Mouse (Mus musculus) erythroblast, embryonic 14.5 days (primary cell): ENCODE measurements around the gene Arhgef28. TPM values are rescaled to one million over a fixed set of nuclear protein-coding genes. Genes with fewer than 3 reads are reported as not detected.
"Not testable (repeated sequence)": the region's sequence is repeated elsewhere in the genome, so short reads cannot be mapped to it uniquely, and the experiment has no call there.

Source experiments
- H3K27me3 ChIP-seq: 2 replicates; pipeline ENCODE4 v1.6.1; 2012; ENCODE audit warnings: inconsistent platforms; ENCODE audit not compliant: control insufficient read depth
- H3K36me3 ChIP-seq: 2 replicates; pipeline ENCODE4 v1.6.1; 2012; ENCODE audit warnings: mild to moderate bottlenecking, inconsistent platforms; ENCODE audit not compliant: control insufficient read depth
- H3K4me1 ChIP-seq: 2 replicates; pipeline ENCODE4 v1.6.1; 2012; ENCODE audit warnings: inconsistent platforms; ENCODE audit not compliant: control insufficient read depth
- H3K4me3 ChIP-seq: replicated peaks from 2 replicates; pipeline ENCODE3; 2012; ENCODE audit warnings: moderate library complexity, mild to moderate bottlenecking, inconsistent platforms
- H3K9me3 ChIP-seq: 2 replicates; pipeline ENCODE4 v1.6.1; 2012; ENCODE audit warnings: low read length, inconsistent platforms, mixed read lengths; ENCODE audit not compliant: control insufficient read depth
- GATA1 ChIP-seq: IDR thresholded peaks from 2 replicates; pipeline ENCODE4 v1.6.1; 2012; ENCODE audit warnings: low read length, inconsistent platforms, mixed read lengths
- TAL1 ChIP-seq: IDR thresholded peaks from 3 replicates; pipeline ENCODE4 v1.6.1; 2012; ENCODE audit warnings: low read length, inconsistent platforms, mixed read lengths
- polyA plus RNA-seq: library from polyadenylated mRNA; stranded (reverse); fragments of >175 nt; gene quantifications from 2 replicates; pipeline ENCODE4 v1.2.3, GENCODE M21; 2012

Gene Arhgef28
- polyA plus RNA-seq, 1 experiment, result 0.07 TPM

- no peaks in the 10 kb centered on the region for H3K9me3 ChIP-seq
- H3K4me3 ChIP-seq, result no peak overlapping the region
- H3K4me1 ChIP-seq, result no peaks in the 10 kb centered on the region; the same call in 1 of the 2 replicates
- no peaks in the 10 kb centered on the region for H3K27me3 ChIP-seq
- no peak for TF ChIP-seq TAL1
- no peak for TF ChIP-seq GATA1
- H3K36me3 ChIP-seq, result peaks cover 3% of the 10 kb centered on the region
Observed at GRCm38 (mm10) chr13:98111021-98111420, 95.2 kb downstream of the Arhgef28 start.

- not testable (repeated sequence) for H3K4me3 ChIP-seq, H3K4me1 ChIP-seq, H3K36me3 ChIP-seq, H3K9me3 ChIP-seq, H3K27me3 ChIP-seq
Observed at GRCm38 (mm10) chr13:98108481-98108880, 97.8 kb downstream of the Arhgef28 start.

GRCm38 (mm10) chr13:98107621-98108020 lies 98.6 kb downstream of the Arhgef28 start:
- Histone ChIP-seq H3K27me3 (no peaks in the 10 kb centered on the region), H3K36me3 (peaks cover under 1% of the 10 kb centered on the region), H3K4me1 (no peaks in the 10 kb centered on the region), H3K9me3 (no peaks in the 10 kb centered on the region), H3K4me3 (no peak overlapping the region)
- TF ChIP-seq TAL1, result no peak
- TF ChIP-seq GATA1, result no peak

- Histone ChIP-seq H3K27me3 (no peaks in the 10 kb centered on the region), H3K4me1 (peaks cover 20% of the 10 kb centered on the region), H3K36me3 (no peaks in the 10 kb centered on the region), H3K4me3 (no peak overlapping the region), H3K9me3 (no peaks in the 10 kb centered on the region)
- no peak for TF ChIP-seq GATA1
- TF ChIP-seq TAL1, result no peak
Observed at GRCm38 (mm10) chr13:98095966-98096365, 110.3 kb downstream of the Arhgef28 start.

GRCm38 (mm10) chr13:98094332-98094731 lies 111.9 kb downstream of the Arhgef28 start:
- Histone ChIP-seq H3K36me3 (no peaks in the 10 kb centered on the region), H3K4me1 (peaks cover 20% of the 10 kb centered on the region)
- TF ChIP-seq TAL1, result no peak
- TF ChIP-seq GATA1, result no peak

GRCm38 (mm10) chr13:98093483-98093882 lies 112.8 kb downstream of the Arhgef28 start:
- TF ChIP-seq TAL1, result no peak
- TF ChIP-seq GATA1, result no peak
- Histone ChIP-seq H3K27me3 (no peaks in the 10 kb centered on the region), H3K9me3 (no peaks in the 10 kb centered on the region), H3K4me3 (no peak overlapping the region), H3K4me1 (peaks cover 20% of the 10 kb centered on the region), H3K36me3 (no peaks in the 10 kb centered on the region)

More at GRCm38 (mm10) chr13:98094332-98094731, 111.9 kb downstream of the Arhgef28 start:
- Histone ChIP-seq H3K4me3 (no peak overlapping the region), H3K27me3 (no peaks in the 10 kb centered on the region), H3K9me3 (no peaks in the 10 kb centered on the region)

GRCm38 (mm10) chr13:98092354-98093002 lies 113.8 kb downstream of the Arhgef28 start:
- H3K36me3 ChIP-seq, result no peaks in the 10 kb centered on the region
- peaks cover 20% of the 10 kb centered on the region for H3K4me1 ChIP-seq
- TF ChIP-seq GATA1 (no peak), TAL1 (no peak)
- H3K27me3 ChIP-seq, result no peaks in the 10 kb centered on the region
- H3K9me3 ChIP-seq, result no peaks in the 10 kb centered on the region
- H3K4me3 ChIP-seq, result no peak overlapping the region

- no peak for TF ChIP-seq TAL1
- TF ChIP-seq GATA1, result no peak
- Histone ChIP-seq H3K4me3 (no peak overlapping the region), H3K36me3 (no peaks in the 10 kb centered on the region), H3K27me3 (no peaks in the 10 kb centered on the region), H3K9me3 (no peaks in the 10 kb centered on the region), H3K4me1 (no peaks in the 10 kb centered on the region)
Observed at GRCm38 (mm10) chr13:98079640-98080039, 126.6 kb downstream of the Arhgef28 start.

- Histone ChIP-seq H3K4me1 (no peaks in the 10 kb centered on the region), H3K4me3 (no peak overlapping the region), H3K27me3 (no peaks in the 10 kb centered on the region), H3K9me3 (no peaks in the 10 kb centered on the region), H3K36me3 (no peaks in the 10 kb centered on the region)
- TF ChIP-seq TAL1, result no peak
- TF ChIP-seq GATA1, result no peak
Observed at GRCm38 (mm10) chr13:98078251-98078650, 128.0 kb downstream of the Arhgef28 start.

- no peaks in the 10 kb centered on the region for H3K36me3 ChIP-seq
- TF ChIP-seq TAL1 (no peak), GATA1 (no peak)
- H3K4me1 ChIP-seq, result no peaks in the 10 kb centered on the region
- no peak overlapping the region for H3K4me3 ChIP-seq
- H3K9me3 ChIP-seq, result no peaks in the 10 kb centered on the region
- H3K27me3 ChIP-seq, result no peaks in the 10 kb centered on the region
Observed at GRCm38 (mm10) chr13:98077216-98077615, 129.0 kb downstream of the Arhgef28 start.
